Mouse (Mus musculus): Measurements from ENCODE around the gene 2310011J03Rik.

The 2310011J03Rik gene

GRCm38 (mm10) chr10:80292251-80293146 is 27.8 kb downstream of the 2310011J03Rik start, which contains the start of gene Rps15:
Gene Rps15, plus strand, starts transcription at chr10:80292453.
- ATAC-seq (ENCODE audit: low TSS enrichment) = peak; percentile 76

GRCm38 (mm10) chr10:80288657-80289056 is 31.7 kb downstream of the 2310011J03Rik start:
- no peak for ATAC-seq (ENCODE audit: low TSS enrichment)

GRCm38 (mm10) chr10:80288097-80288496 is 32.2 kb downstream of the 2310011J03Rik start:
- ATAC-seq (ENCODE audit: low TSS enrichment) = no peak

GRCm38 (mm10) chr10:80285222-80286070 is 34.9 kb downstream of the 2310011J03Rik start:
- ATAC-seq (ENCODE audit: low TSS enrichment) = no peak

- ATAC-seq (ENCODE audit: low TSS enrichment) = no peak
These were observed 37.6 kb downstream of the 2310011J03Rik start for GRCm38 (mm10) chr10:80282481-80283441.

- ATAC-seq (ENCODE audit: low TSS enrichment) = peak; percentile 32
These were observed 38.4 kb downstream of the 2310011J03Rik start for GRCm38 (mm10) chr10:80281921-80282371.

GRCm38 (mm10) chr10:80281304-80281703 is 39.0 kb downstream of the 2310011J03Rik start:
- no peak for ATAC-seq (ENCODE audit: low TSS enrichment)

- ATAC-seq (ENCODE audit: low TSS enrichment) = no peak
These were observed 41.1 kb downstream of the 2310011J03Rik start for GRCm38 (mm10) chr10:80279273-80279672.

GRCm38 (mm10) chr10:80278390-80278789 is 41.9 kb downstream of the 2310011J03Rik start:
- no peak for ATAC-seq (ENCODE audit: low TSS enrichment)

- no peak for ATAC-seq (ENCODE audit: low TSS enrichment)
These were observed 44.1 kb downstream of the 2310011J03Rik start for GRCm38 (mm10) chr10:80276238-80276637.

- no peak for ATAC-seq (ENCODE audit: low TSS enrichment)
These were observed 46.5 kb downstream of the 2310011J03Rik start for GRCm38 (mm10) chr10:80273847-80274246.

- no peak for ATAC-seq (ENCODE audit: low TSS enrichment)
These were observed 48.3 kb downstream of the 2310011J03Rik start for GRCm38 (mm10) chr10:80271870-80272585.

- no peak for ATAC-seq (ENCODE audit: low TSS enrichment)
These were observed 49.0 kb downstream of the 2310011J03Rik start for GRCm38 (mm10) chr10:80271186-80271843.

GRCm38 (mm10) chr10:80270734-80271181 is 49.6 kb downstream of the 2310011J03Rik start:
- ATAC-seq (ENCODE audit: low TSS enrichment) = no peak

GRCm38 (mm10) chr10:80270099-80270498 is 50.2 kb downstream of the 2310011J03Rik start:
- ATAC-seq (ENCODE audit: low TSS enrichment) = no peak

Measured in frontal cortex, adult (tissue).